8 mouse cellular contexts compared by ENCODE assay signal in the genomic region with DNA sequence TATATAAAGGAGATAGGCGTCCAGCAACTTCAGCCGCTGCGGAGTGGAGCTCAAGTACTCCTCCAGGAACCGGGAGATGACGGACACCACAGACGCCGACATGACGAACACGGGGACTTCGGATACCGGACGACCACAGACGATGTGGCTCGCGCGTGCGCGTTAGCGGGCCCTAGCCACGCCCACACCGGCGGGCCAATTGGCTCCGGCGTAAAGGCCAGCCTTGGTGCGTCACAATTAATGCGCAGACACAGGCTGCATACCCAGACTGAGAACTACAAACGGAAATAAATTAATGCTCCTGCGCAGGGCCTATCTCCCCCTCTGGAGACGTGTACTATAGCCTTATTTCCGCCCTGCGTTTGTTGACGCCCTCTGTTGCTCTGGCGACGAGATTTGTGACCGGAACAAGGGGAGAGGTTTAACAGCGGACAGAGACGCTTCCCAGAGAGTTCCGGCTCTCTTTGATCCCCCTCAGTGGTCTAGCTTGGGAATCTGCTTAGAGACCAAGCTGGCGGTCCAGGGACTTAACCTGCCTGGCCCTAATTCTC. TPM values are rescaled to one million over a fixed set of nuclear protein-coding genes. Genes with fewer than 3 reads are reported as not detected.
A peak's percentile ranks its signal among the peaks of the same experiment; 100 is the strongest.
DNase-seq lines count a peak whose midpoint lies in the region; ATAC-seq and TF ChIP-seq lines count a peak whose summit lies in the region.

Dad1 (minus strand) TSS at position 364 of the 551 bp plus-strand sequence.
Abhd4 (plus strand) TSS at position 448 of the 551 bp plus-strand sequence.

- H3K9me3 ChIP-seq in G1E (replicated peaks) = no peaks in the 10 kb centered on the region
- H3K9me3 ChIP-seq in forebrain, embryonic 16.5 days (ENCODE audit: control insufficient read depth, low read length) = no peaks in the 10 kb centered on the region
- H3K9me3 ChIP-seq in lung, embryonic 14.5 days (ENCODE audit: low read depth, low read length) = no peaks in the 10 kb centered on the region

- no peaks in the 10 kb centered on the region for H3K27me3 ChIP-seq in G1E (ENCODE audit: insufficient read depth, low read length)
- no peaks in the 10 kb centered on the region for H3K27me3 ChIP-seq in forebrain, embryonic 16.5 days (replicated peaks; ENCODE audit: control insufficient read depth, insufficient read depth, low read length)
- H3K27me3 ChIP-seq in lung, embryonic 14.5 days (ENCODE audit: insufficient read depth, low read length) = no peaks in the 10 kb centered on the region
- H3K27me3 ChIP-seq in thymus, adult 2 months (ENCODE audit: control insufficient read depth, insufficient read depth, low read length) = no peaks in the 10 kb centered on the region

- peak within 1 kb of the TSS; percentile 73 for H3K9ac ChIP-seq in forebrain, embryonic 16.5 days (replicated peaks; ENCODE audit: low read depth, low read length)
- peak within 1 kb of the TSS; percentile 71 for H3K9ac ChIP-seq in lung, embryonic 14.5 days

- H3K4me2 ChIP-seq in forebrain, embryonic 16.5 days (ENCODE audit: low read length) = peak within 1 kb of the TSS; percentile 76
- peak within 1 kb of the TSS; percentile 71 for H3K4me2 ChIP-seq in lung, embryonic 14.5 days

- intact Hi-C loops in heart, postnatal 36 days (cut with DNase I) = loop anchor here (2.0 to 10.0 kb wide), 3 partner anchors 107 to 631 kb away; partner anchors contain the start of genes Bcl2l2, Gm20521, Oxa1l and Prmt5

- peak within 1 kb of the TSS; percentile 76 for H3K27ac ChIP-seq in forebrain, embryonic 16.5 days (ENCODE audit: low read length)
- H3K27ac ChIP-seq in layer of hippocampus, adult 2 months = peak within 1 kb of the TSS; percentile 80
- H3K27ac ChIP-seq in lung, embryonic 14.5 days (ENCODE audit: low read depth) = peak within 1 kb of the TSS; percentile 79
- H3K27ac ChIP-seq in olfactory bulb, adult 2 months (ENCODE audit: insufficient read depth, low read depth, low read length) = peak within 1 kb of the TSS; percentile 36; the same call in 1 of the 2 replicates
- H3K27ac ChIP-seq in thymus, adult 2 months (ENCODE audit: control insufficient read depth, insufficient read depth, low read length) = peak within 1 kb of the TSS; percentile 66

- no peak for TF ChIP-seq CTCF in G1E (IDR thresholded peaks at IDR 0.05; ENCODE audit: low read depth, low read length)
- peak; percentile 48 for TF ChIP-seq CTCF in layer of hippocampus, adult 2 months (conservative IDR thresholded peaks at IDR 0.05)
- peak; percentile 37 for TF ChIP-seq CTCF in lung, embryonic 14.5 days (IDR thresholded peaks at IDR 0.05; ENCODE audit: low read depth)
- TF ChIP-seq CTCF in olfactory bulb, adult 2 months (IDR thresholded peaks at IDR 0.05; ENCODE audit: insufficient read depth, low read depth, low read length) = no peak
- TF ChIP-seq CTCF in thymus, adult 2 months (IDR thresholded peaks at IDR 0.05; ENCODE audit: borderline replicate concordance, control insufficient read depth, extremely low read depth, insufficient read depth, low read length, poor library complexity) = 0 out of 2 replicates have a peak, but pooled peaks have one; percentile 40

- peaks cover 32% of the 10 kb centered on the region for H3K36me3 ChIP-seq in G1E (replicated peaks)
- no peaks in the 10 kb centered on the region for H3K36me3 ChIP-seq in forebrain, embryonic 16.5 days (ENCODE audit: control insufficient read depth, insufficient read depth)
- H3K36me3 ChIP-seq in lung, embryonic 14.5 days (ENCODE audit: insufficient read depth) = no peaks in the 10 kb centered on the region
- H3K36me3 ChIP-seq in thymus, adult 2 months (ENCODE audit: control insufficient read depth, insufficient read depth, low read length) = no peaks in the 10 kb centered on the region

- under 1% methylated on average over 39 of the region's 39 CpGs for whole genome bisulfite sequencing in forebrain, embryonic 16.5 days
- under 1% methylated on average over 39 of the region's 39 CpGs for WGBS in lung, embryonic 14.5 days
- under 1% methylated on average over 39 of the region's 39 CpGs for WGBS in olfactory bulb, adult 2 months
- WGBS in thymus, adult 2 months = under 1% methylated on average over 39 of the region's 39 CpGs

- TF ChIP-seq POLR2A in olfactory bulb, adult 2 months (IDR thresholded peaks at IDR 0.05; ENCODE audit: insufficient read depth, low read depth, low read length) = peak; percentile 95
- TF ChIP-seq POLR2A in thymus, adult 2 months (IDR thresholded peaks at IDR 0.05; ENCODE audit: control insufficient read depth, extremely low read depth, insufficient read depth, low read length, poor library complexity) = peak; percentile 73

- peak; percentile 88 for DNase-seq in G1E (ENCODE audit: low spot score)
- peak; percentile 96 to 98 for DNase-seq in cerebellum, adult 18-20 months
- DNase-seq in heart, postnatal 36 days = peak; percentile 98 to 99
- peak; percentile 97 to 98 for DNase-seq in layer of hippocampus, adult 2 months (ENCODE audit: low spot score in 2 of 2)
- peak; percentile 99 for DNase-seq in lung, embryonic 14.5 days
- DNase-seq in thymus, adult 2 months = peak; percentile 96

- peak; percentile 99 for ATAC-seq in G1E (ENCODE audit: extremely low read depth, insufficient number of reproducible peaks, low FRiP score, poor library complexity, severe bottlenecking)
- peak; percentile 100 for ATAC-seq in forebrain, embryonic 16.5 days
- ATAC-seq in lung, embryonic 14.5 days (ENCODE audit: insufficient read depth) = peak; percentile 99

- peak within 1 kb of the TSS; percentile 84 for H3K4me3 ChIP-seq in G1E (ENCODE audit: low read depth, low read length)
- peak within 1 kb of the TSS; percentile 74 for H3K4me3 ChIP-seq in forebrain, embryonic 16.5 days (replicated peaks; ENCODE audit: low read length)
- peak within 1 kb of the TSS; percentile 85 for H3K4me3 ChIP-seq in layer of hippocampus, adult 2 months
- peak within 1 kb of the TSS; percentile 65 for H3K4me3 ChIP-seq in lung, embryonic 14.5 days (ENCODE audit: low read depth, low read length)
- H3K4me3 ChIP-seq in olfactory bulb, adult 2 months (ENCODE audit: insufficient read depth, low read depth, low read length) = peak within 1 kb of the TSS; percentile 97
- peak within 1 kb of the TSS; percentile 95 for H3K4me3 ChIP-seq in thymus, adult 2 months (ENCODE audit: control insufficient read depth, insufficient read depth, low read length)

- peaks cover 46% of the 10 kb centered on the region for H3K4me1 ChIP-seq in G1E (ENCODE audit: insufficient read depth, low read depth, low read length)
- H3K4me1 ChIP-seq in forebrain, embryonic 16.5 days (replicated peaks; ENCODE audit: control insufficient read depth, insufficient read depth, low read length) = peaks cover 32% of the 10 kb centered on the region
- H3K4me1 ChIP-seq in lung, embryonic 14.5 days (ENCODE audit: insufficient read depth) = peaks cover 19% of the 10 kb centered on the region
- H3K4me1 ChIP-seq in olfactory bulb, adult 2 months (ENCODE audit: control insufficient read depth, insufficient read depth, low read length) = peaks cover 6% of the 10 kb centered on the region
- H3K4me1 ChIP-seq in thymus, adult 2 months (replicated peaks; ENCODE audit: control insufficient read depth, insufficient read depth, low read length) = peaks cover 10% of the 10 kb centered on the region

RNA-seq across cellular contexts. Expression of gene Dad1, which starts in this region (rescaled TPM):
- total RNA-seq in G1E (2014; fragmentation: Nextera tagmentation) (223 and 226 TPM in 2 replicates), G1E (2017) (112 and 115 TPM in 2 replicates)
- polyA plus RNA-seq in G1E (2012) = 16.6 and 17.0 TPM in 2 replicates
- polyA plus RNA-seq in forebrain, embryonic 16.5 days (2015; fragmentation: Nextera tagmentation; extraction: Ambion mirVana) = 290 and 292 TPM in 2 replicates
- 100 to 1,000 TPM in 1 of 2 experiments, 10 to 100 TPM in 1; 96.6 to 101 TPM for total RNA-seq in heart, postnatal 36 days (2021)
- total RNA-seq in layer of hippocampus, adult 2 months (2021) = 100 to 1,000 TPM; 119 to 121 TPM
- 382 and 393 TPM in 2 replicates for polyA plus RNA-seq in lung, embryonic 14.5 days (2014; fragmentation: Nextera tagmentation; extraction: Ambion mirVana)
- not detected in 2 replicates for polyA plus RNA-seq in olfactory bulb, adult 2 months (2012; ENCODE audit: insufficient read depth, insufficient read length, low replicate concordance, missing spikeins)
- 513 and 641 TPM in 2 replicates for polyA plus RNA-seq in thymus, adult 2 months (2012; rRNA removed)

RNA-seq across cellular contexts. Expression of gene Abhd4, which starts in this region (rescaled TPM):
- total RNA-seq in G1E (2014; fragmentation: Nextera tagmentation) (46.6 and 56.5 TPM in 2 replicates), G1E (2017) (21.5 and 22.9 TPM in 2 replicates)
- polyA plus RNA-seq in G1E (2012) = 5.1 and 8.2 TPM in 2 replicates
- 50.2 and 55.1 TPM in 2 replicates for polyA plus RNA-seq in forebrain, embryonic 16.5 days (2015; fragmentation: Nextera tagmentation; extraction: Ambion mirVana)
- 10 to 100 TPM; 52.2 to 59.7 TPM for total RNA-seq in heart, postnatal 36 days (2021)
- 10 to 100 TPM; 49.8 to 55.1 TPM for total RNA-seq in layer of hippocampus, adult 2 months (2021)
- 42.1 and 49.1 TPM in 2 replicates for polyA plus RNA-seq in lung, embryonic 14.5 days (2014; fragmentation: Nextera tagmentation; extraction: Ambion mirVana)
- polyA plus RNA-seq in olfactory bulb, adult 2 months (2012; ENCODE audit: insufficient read depth, insufficient read length, low replicate concordance, missing spikeins) = not detected in 2 replicates
- polyA plus RNA-seq in thymus, adult 2 months (2012; rRNA removed) = 21.5 and 23.6 TPM in 2 replicates

Comparison
In these comparisons a context has a peak if more than half of its experiments do, and no peak if none do; other contexts are left out.
1. Peak in every context shown above with its lines: DNase-seq, ATAC-seq, H3K4me3 ChIP-seq and H3K27ac ChIP-seq.
2. RNA of gene Dad1 (polyA plus RNA-seq): 513 to 641 TPM in thymus, adult 2 months, 382 to 393 TPM in lung, embryonic 14.5 days, 290 to 292 TPM in forebrain, embryonic 16.5 days and 16.6 to 17.0 TPM in G1E; not detected in olfactory bulb, adult 2 months; every median in the first group is over 10 times any median in the second.
3. RNA of gene Dad1 (polyA plus RNA-seq): 513 to 641 TPM in thymus, adult 2 months, 382 to 393 TPM in lung, embryonic 14.5 days and 290 to 292 TPM in forebrain, embryonic 16.5 days; 16.6 to 17.0 TPM in G1E; every median in the first group is over 10 times any median in the second.
4. CTCF ChIP-seq: peak in layer of hippocampus, adult 2 months (single experiment), lung, embryonic 14.5 days (single experiment) and thymus, adult 2 months (single experiment); none in G1E (single experiment) and olfactory bulb, adult 2 months (single experiment).